Comparison of ENCODE assay signal across 8 mouse cellular contexts in the genomic region with DNA sequence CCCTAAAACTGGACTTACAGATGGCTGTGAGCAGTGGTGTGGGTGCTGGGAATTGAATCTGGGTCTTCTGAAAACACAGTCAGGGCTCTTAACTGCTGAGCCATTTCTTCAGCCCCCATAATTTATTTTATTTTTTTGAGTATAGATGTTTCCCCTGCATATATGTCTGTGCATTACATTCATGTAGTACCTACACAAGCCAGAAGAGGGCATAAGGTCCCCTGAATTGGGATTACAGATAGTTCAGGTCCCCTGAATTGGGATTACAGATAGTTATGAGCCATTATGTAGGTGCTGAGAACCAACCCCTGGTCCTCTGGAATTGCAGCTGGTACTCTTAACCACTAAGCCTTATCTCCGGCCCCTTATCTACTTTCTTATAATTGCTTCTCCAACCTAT. TPM values are rescaled to one million over a fixed set of nuclear protein-coding genes. Genes with fewer than 3 reads are reported as not detected.
DNase-seq lines count a peak whose midpoint lies in the region; ATAC-seq lines count a peak whose summit lies in the region.

No protein-coding gene starts in this region.

- H3K36me3 ChIP-seq in midbrain, embryonic 14.5 days (ENCODE audit: control insufficient read depth, insufficient read depth, low read length), result peaks cover 30% of the 10 kb centered on the region
- H3K36me3 ChIP-seq in midbrain, embryonic 15.5 days (replicated peaks), result peaks cover 17% of the 10 kb centered on the region; the same call in 1 of the 2 replicates
- H3K36me3 ChIP-seq in heart, embryonic 12.5 days, result peaks cover 43% of the 10 kb centered on the region

- no peak for ATAC-seq in midbrain, embryonic 14.5 days (ENCODE audit: low FRiP score, low TSS enrichment)
- ATAC-seq in midbrain, embryonic 15.5 days (replicated peaks), result no peak
- peak; percentile 49; the same call in 1 of the 2 replicates for ATAC-seq in neutrophil, adult 5-6 weeks (ENCODE audit: extremely low read depth, insufficient number of reproducible peaks, low FRiP score, poor library complexity, severe bottlenecking)
- ATAC-seq in heart, embryonic 12.5 days (ENCODE audit: insufficient number of reproducible peaks, low FRiP score), result no peak

- DNase-seq in cerebellum, postnatal 14 days, result peak; percentile 26 to 36
- DNase-seq in cerebellum, postnatal 36 days, result no peak
- peak; percentile 13 for DNase-seq in midbrain, embryonic 14.5 days
- peak; percentile 36 for DNase-seq in embryo, embryonic 10.5 days (ENCODE audit: low spot score)
- no peak for DNase-seq in left cerebral cortex, postnatal 36 days (ENCODE audit: low spot score in 2 of 2)

- no peak overlapping the region for H3K9ac ChIP-seq in midbrain, embryonic 14.5 days (replicated peaks; ENCODE audit: low read length)
- H3K9ac ChIP-seq in midbrain, embryonic 15.5 days, result no peak overlapping the region
- H3K9ac ChIP-seq in heart, embryonic 12.5 days, result no peak overlapping the region

- WGBS in midbrain, embryonic 14.5 days, result 93% methylated on average over 1 of the region's 1 CpGs
- 98% methylated on average over 1 of the region's 1 CpGs for WGBS in midbrain, embryonic 15.5 days
- WGBS in heart, embryonic 12.5 days, result 66% methylated on average over 1 of the region's 1 CpGs

- H3K4me2 ChIP-seq in midbrain, embryonic 14.5 days (ENCODE audit: low read length), result no peak overlapping the region
- H3K4me2 ChIP-seq in midbrain, embryonic 15.5 days, result no peak overlapping the region
- H3K4me2 ChIP-seq in heart, embryonic 12.5 days, result no peak overlapping the region

- H3K9me3 ChIP-seq in midbrain, embryonic 14.5 days (ENCODE audit: control insufficient read depth, low read length), result no peaks in the 10 kb centered on the region
- no peaks in the 10 kb centered on the region for H3K9me3 ChIP-seq in midbrain, embryonic 15.5 days
- no peaks in the 10 kb centered on the region for H3K9me3 ChIP-seq in heart, embryonic 12.5 days (replicated peaks)

- H3K4me3 ChIP-seq in midbrain, embryonic 14.5 days (replicated peaks; ENCODE audit: low read depth, low read length), result no peak overlapping the region
- H3K4me3 ChIP-seq in midbrain, embryonic 15.5 days, result no peak overlapping the region
- no peak overlapping the region for H3K4me3 ChIP-seq in heart, embryonic 12.5 days

- H3K27ac ChIP-seq in midbrain, embryonic 14.5 days (replicated peaks; ENCODE audit: low read depth, low read length), result no peak overlapping the region
- H3K27ac ChIP-seq in midbrain, embryonic 15.5 days, result no peak overlapping the region
- H3K27ac ChIP-seq in heart, embryonic 12.5 days (ENCODE audit: poor library complexity, severe bottlenecking), result no peak overlapping the region

- no peaks in the 10 kb centered on the region for H3K27me3 ChIP-seq in midbrain, embryonic 14.5 days (ENCODE audit: control insufficient read depth, insufficient read depth, low read length)
- H3K27me3 ChIP-seq in midbrain, embryonic 15.5 days (replicated peaks), result no peaks in the 10 kb centered on the region
- H3K27me3 ChIP-seq in heart, embryonic 12.5 days (replicated peaks), result no peaks in the 10 kb centered on the region

- intact Hi-C loops in left cerebral cortex, postnatal 36 days (cut with DNase I), result no loop called here

- H3K4me1 ChIP-seq in midbrain, embryonic 14.5 days (ENCODE audit: control insufficient read depth, insufficient read depth, low read length), result no peaks in the 10 kb centered on the region
- H3K4me1 ChIP-seq in midbrain, embryonic 15.5 days, result no peaks in the 10 kb centered on the region
- H3K4me1 ChIP-seq in heart, embryonic 12.5 days (replicated peaks), result 0 out of 2 replicates have a peak, but pooled peaks cover 3% of the 10 kb centered on the region

RNA-seq across cellular contexts. Expression of a gene that starts 16.3 kb away (rescaled TPM):
- 17.6 and 23.0 TPM in 2 replicates for polyA plus RNA-seq in midbrain, embryonic 14.5 days (2014; fragmentation: Nextera tagmentation; extraction: Ambion mirVana)
- 20.9 and 23.0 TPM in 2 replicates for polyA plus RNA-seq in midbrain, embryonic 15.5 days (2015; fragmentation: Nextera tagmentation; extraction: Ambion mirVana)
- 134 and 141 TPM in 2 replicates for total RNA-seq in neutrophil, adult 5-6 weeks (2017)
- 18.2 and 19.6 TPM in 2 replicates for polyA plus RNA-seq in heart, embryonic 12.5 days (2016; fragmentation: Nextera tagmentation; extraction: Ambion mirVana)
- total RNA-seq in left cerebral cortex, postnatal 36 days (2021), result 10 to 100 TPM; 34.5 to 38.9 TPM

RNA-seq across cellular contexts. Expression of a gene that starts 16.5 kb away (rescaled TPM):
- 24.8 and 38.1 TPM in 2 replicates for polyA plus RNA-seq in midbrain, embryonic 14.5 days (2014; fragmentation: Nextera tagmentation; extraction: Ambion mirVana)
- polyA plus RNA-seq in midbrain, embryonic 15.5 days (2015; fragmentation: Nextera tagmentation; extraction: Ambion mirVana), result 34.6 and 36.8 TPM in 2 replicates
- 8.1 and 8.3 TPM in 2 replicates for total RNA-seq in neutrophil, adult 5-6 weeks (2017)
- polyA plus RNA-seq in heart, embryonic 12.5 days (2016; fragmentation: Nextera tagmentation; extraction: Ambion mirVana), result 50.5 and 52.0 TPM in 2 replicates
- total RNA-seq in left cerebral cortex, postnatal 36 days (2021), result 10 to 100 TPM; 14.2 to 15.2 TPM

Comparison
In these comparisons a context has a peak if more than half of its experiments do, and no peak if none do; other contexts are left out.
1. DNase-seq: peak in cerebellum, postnatal 14 days (2 of 2), midbrain, embryonic 14.5 days (single experiment) and embryo, embryonic 10.5 days (single experiment); none in cerebellum, postnatal 36 days (0 of 2) and left cerebral cortex, postnatal 36 days (0 of 2).